Mouse (Mus musculus) bone marrow macrophage, adult 2 months (primary cell): ENCODE measurements around the gene Phgdh.

Experiments
- CTCF ChIP-seq: IDR thresholded peaks from 2 replicates; pipeline ENCODE4 v1.5.1; 2012; ENCODE audit warnings: low read depth, mild to moderate bottlenecking, low read length, moderate library complexity
- POLR2A ChIP-seq: IDR thresholded peaks from 2 replicates; pipeline ENCODE4 v1.6.1; 2012; ENCODE audit warnings: mild to moderate bottlenecking, low read depth, low read length, borderline replicate concordance

DNA sequence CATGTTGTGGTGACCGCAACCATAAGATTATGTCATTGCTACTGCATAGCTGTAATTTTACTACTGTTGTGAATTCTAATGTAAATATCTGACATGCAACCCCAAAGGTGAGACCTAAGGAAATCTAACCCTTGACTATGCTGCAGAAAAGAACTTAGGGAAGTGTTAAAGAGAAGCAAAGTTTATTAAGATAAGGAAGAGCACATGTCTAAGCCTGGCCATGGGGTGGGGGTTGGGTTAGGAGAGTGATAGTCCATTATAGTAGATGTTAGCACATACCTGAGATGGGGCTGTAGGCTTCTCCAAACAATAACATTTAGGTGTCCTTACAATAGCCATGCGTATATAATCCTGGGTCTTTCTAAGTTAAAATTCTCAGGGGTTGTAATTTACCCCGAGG lies 3.4 kb upstream of the Phgdh start:
- TF ChIP-seq CTCF (no peak), POLR2A (no peak)
